ENCODE assay signal across 17 mouse cellular contexts in genomic region chr3:119382395-119382794, GRCm38 (mm10).
DNase-seq lines count a peak whose midpoint lies in the region; ATAC-seq lines count a peak whose summit lies in the region.
"Had no signal": no experiment of that assay in that cellular context is flagged by ENCODE, and none has a peak within 500 bp of the region (broad histone marks: within the 10 kb centered on the region; RNA-seq: fewer than 3 reads in every experiment).

No protein-coding gene starts in this region.

- peak; percentile 81 for ATAC-seq in cerebellum, adult (ENCODE audit: insufficient number of reproducible peaks, low FRiP score, low TSS enrichment)
- ATAC-seq: activated CD4-positive, CD25-positive, alpha-beta regulatory T cell, adult 4 months; CD4-positive, CD25-positive, alpha-beta regulatory T cell, adult 4 months; forebrain, embryonic 14.5 days; forebrain, embryonic 16.5 days; Patski had no signal

- no peak for DNase-seq in cerebellum, adult 18-20 months
- DNase-seq in cerebellum, postnatal 10 days: peak; percentile 19 to 21
- no peak for DNase-seq in cerebellum, adult 9-11 months
- DNase-seq in brain, adult 2 months (ENCODE audit: low read depth, low spot score): peak; percentile 19
- DNase-seq: adrenal gland, adult 8-10 months; adrenal gland, postnatal 14 days; adrenal gland, postnatal 36 days; B cell, adult 2 months; cerebellum, adult 11-12 months; cerebellum, adult 8-10 months; embryo, embryonic 11 days had no signal

Comparison
In these comparisons a context has a peak if more than half of its experiments do, and no peak if none do; other contexts are left out.
1. DNase-seq: peak in cerebellum, postnatal 10 days (2 of 2) and brain, adult 2 months (single experiment); none in cerebellum, adult 18-20 months (0 of 2) and cerebellum, adult 9-11 months (single experiment).